Mouse (Mus musculus): ENCODE measurements at regions not wholly inside any gene's neighbourhood (a gene's known extent, or its start where the extent isn't known, plus 50 kb on each side); places are given as distances from the start of the nearest gene placed in this dataset. TPM values are rescaled to one million over a fixed set of nuclear protein-coding genes. Genes with fewer than 3 reads are reported as not detected.

- H3K4me1 ChIP-seq (ENCODE audit: control insufficient read depth, insufficient read depth, low read length): 0 out of 2 replicates have a peak, but pooled peaks cover 3% of the 10 kb centered on the region
- no peak overlapping the region for H3K4me2 ChIP-seq
- DNase-seq (ENCODE audit: low spot score, missing footprints) (no peak), ATAC-seq (ENCODE audit: low FRiP score) (0 out of 2 replicates have a peak, but pooled peaks have one; percentile 42)
- H3K9me3 ChIP-seq (ENCODE audit: control insufficient read depth, low read length): no peaks in the 10 kb centered on the region
- H3K4me3 ChIP-seq (ENCODE audit: low read depth, low read length): no peak overlapping the region
- no peaks in the 10 kb centered on the region for H3K36me3 ChIP-seq (ENCODE audit: control insufficient read depth, insufficient read depth, low read length)
- no peak overlapping the region for H3K27ac ChIP-seq (ENCODE audit: low read depth, low read length)
- H3K9ac ChIP-seq (ENCODE audit: low read length): no peak overlapping the region
- H3K27me3 ChIP-seq (ENCODE audit: control insufficient read depth, insufficient read depth, low read length): no peaks in the 10 kb centered on the region
- WGBS: 24% methylated on average over 2 of the region's 2 CpGs
Measured at GRCm38 (mm10) chr4:24006257-24006955, 489.8 kb upstream of the Mms22l start.

GRCm38 (mm10) chr4:24019178-24020104, 476.8 kb upstream of the Mms22l start:
- ATAC-seq (ENCODE audit: low FRiP score) (no peak), DNase-seq (ENCODE audit: low spot score, missing footprints) (no peak)
- no peak overlapping the region; the same call in 1 of the 2 replicates for H3K27ac ChIP-seq (ENCODE audit: low read depth, low read length)

More at GRCm38 (mm10) chr4:24019178-24020104, 476.8 kb upstream of the Mms22l start:
- Histone ChIP-seq H3K4me1 (ENCODE audit: control insufficient read depth, insufficient read depth, low read length) (no peaks in the 10 kb centered on the region), H3K36me3 (ENCODE audit: control insufficient read depth, insufficient read depth, low read length) (no peaks in the 10 kb centered on the region), H3K4me2 (no peak overlapping the region), H3K9me3 (ENCODE audit: control insufficient read depth, low read length) (no peaks in the 10 kb centered on the region), H3K27me3 (ENCODE audit: control insufficient read depth, insufficient read depth, low read length) (no peaks in the 10 kb centered on the region), H3K4me3 (ENCODE audit: low read depth, low read length) (no peak overlapping the region), H3K9ac (ENCODE audit: low read length) (no peak overlapping the region)
- 77% methylated on average over 11 of the region's 11 CpGs for WGBS

Small RNAs in the stretch of these regions (microRNA-seq; reads per million reads assigned to microRNA genes)
- gene Gm25978: not detected

All from midbrain, embryonic 11.5 days (tissue).